Mouse (Mus musculus) forebrain, embryonic 15.5 days (tissue): Measurements from ENCODE around the gene Zcchc10. TPM values are rescaled to one million over a fixed set of nuclear protein-coding genes. Genes with fewer than 3 reads are reported as not detected.

Experiments used
- ATAC-seq: fragments of 200-750 bp; cut with Nextera tagmentation; replicated peaks from 2 replicates; pipeline ENCODE4 v1.8.0; 2017; ENCODE audit warnings: mild to moderate bottlenecking, moderate TSS enrichment, moderate library complexity
- H3K27ac ChIP-seq: fragments of 300-500 bp; sonication (generic); replicated peaks from 2 replicates; pipeline ENCODE4 v1.5.1; 2015; ENCODE audit warnings: mild to moderate bottlenecking, inconsistent platforms
- H3K27me3 ChIP-seq: fragments of 300-500 bp; sonication (generic); 2 replicates; pipeline ENCODE4 v1.6.1; 2015; ENCODE audit warnings: inconsistent platforms
- H3K36me3 ChIP-seq: fragments of 300-500 bp; sonication (generic); 2 replicates; pipeline ENCODE4 v1.6.1; 2015; ENCODE audit warnings: mild to moderate bottlenecking, inconsistent platforms
- H3K4me1 ChIP-seq: fragments of 300-500 bp; sonication (generic); 2 replicates; pipeline ENCODE4 v1.6.1; 2015; ENCODE audit warnings: inconsistent platforms
- H3K4me2 ChIP-seq: fragments of 300-500 bp; sonication (generic); replicated peaks from 2 replicates; pipeline ENCODE4 v1.6.1; 2015; ENCODE audit warnings: mild to moderate bottlenecking, inconsistent platforms
- H3K4me3 ChIP-seq: fragments of 300-500 bp; sonication (generic); 2 replicates; pipeline ENCODE4 v1.5.1; 2015; ENCODE audit warnings: mild to moderate bottlenecking, inconsistent platforms
- H3K9ac ChIP-seq: fragments of 300-500 bp; sonication (generic); replicated peaks from 2 replicates; pipeline ENCODE4 v1.6.1; 2015; ENCODE audit warnings: mild to moderate bottlenecking, inconsistent platforms
- H3K9me3 ChIP-seq: fragments of 300-500 bp; sonication (generic); 2 replicates; pipeline ENCODE4 v1.6.1; 2016; ENCODE audit warnings: inconsistent platforms
- WGBS: fragments of 180-500 bp; shearing (Covaris S2); methylation state at CpG from one replicate; pipeline ENCODE4 v1.1.7; 2015; ENCODE audit warnings: mixed read lengths; 5-methylcytosine and 5-hydroxymethylcytosine counted together
- polyA plus RNA-seq: library from polyadenylated mRNA; unstranded; fragments of >200 nt; fragmentation: Nextera tagmentation; extraction: Ambion mirVana; gene quantifications from 2 replicates; pipeline ENCODE4 v1.2.1, GENCODE M21; 2015

Gene Zcchc10
- polyA plus RNA-seq, 1 experiment from 2014 or later = 15.2 TPM

GRCm38 (mm10) chr11:53350291-53351223 is 26.1 kb downstream of the Zcchc10 start, which contains the start of gene Aff4:
TSS of gene Aff4 (plus strand) at chr11:53350833.
- Histone ChIP-seq H3K9ac (peak within 1 kb of the TSS; percentile 97), H3K36me3 (no peaks in the 10 kb centered on the region), H3K4me2 (peak within 1 kb of the TSS; percentile 67), H3K9me3 (no peaks in the 10 kb centered on the region), H3K4me3 (peak within 1 kb of the TSS; percentile 90), H3K27ac (peak within 1 kb of the TSS; percentile 98), H3K27me3 (no peaks in the 10 kb centered on the region), H3K4me1 (peaks cover 22% of the 10 kb centered on the region)
- WGBS = under 1% methylated on average over 126 of the region's 127 CpGs
- ATAC-seq = peak; percentile 96

GRCm38 (mm10) chr11:53351224-53351942 is 26.9 kb downstream of the Zcchc10 start:
- no peaks in the 10 kb centered on the region for H3K27me3 ChIP-seq
- H3K4me1 ChIP-seq = peaks cover 22% of the 10 kb centered on the region
- peak overlapping the region; percentile 98 for H3K27ac ChIP-seq
- peak; percentile 54 for ATAC-seq
- no peaks in the 10 kb centered on the region for H3K9me3 ChIP-seq
- no peaks in the 10 kb centered on the region for H3K36me3 ChIP-seq
- peak overlapping the region; percentile 97 for H3K9ac ChIP-seq
- peak overlapping the region; percentile 90 for H3K4me3 ChIP-seq
- WGBS = under 1% methylated on average over 35 of the region's 35 CpGs
- H3K4me2 ChIP-seq = peak overlapping the region; percentile 67

DNA sequence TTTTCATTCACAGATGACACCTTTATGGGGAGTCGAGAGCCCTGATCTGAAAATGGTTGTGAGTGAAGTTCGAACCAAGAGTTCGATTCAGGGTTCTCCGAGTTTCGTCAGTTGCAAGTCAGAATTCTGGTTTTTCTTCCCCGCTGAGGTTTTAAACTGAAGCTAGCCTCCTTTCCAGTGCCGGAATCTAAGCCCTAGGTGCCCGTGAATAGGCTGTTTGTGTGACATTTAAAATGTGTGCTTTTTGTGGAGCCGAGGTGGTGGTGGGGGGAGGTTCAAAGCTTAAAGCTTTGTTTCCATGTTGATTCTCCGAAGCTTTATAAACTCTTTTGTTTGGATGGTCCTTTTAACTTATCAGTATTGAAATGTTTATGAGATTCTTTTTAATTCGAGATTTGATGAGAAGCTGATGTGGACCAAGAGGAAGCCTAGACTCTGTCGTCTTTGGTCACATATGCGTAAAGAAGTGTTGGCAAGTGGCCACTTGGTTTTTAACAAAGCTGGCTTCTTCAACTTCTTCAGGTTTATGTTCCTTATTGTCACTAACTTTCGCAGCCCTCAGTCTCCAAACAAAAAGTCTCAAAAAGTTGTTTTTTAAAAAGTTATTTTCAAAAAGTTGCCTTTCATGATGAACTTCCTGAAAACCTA is 27.6 kb downstream of the Zcchc10 start:
- Histone ChIP-seq H3K36me3 (no peaks in the 10 kb centered on the region), H3K27ac (peak overlapping the region; percentile 98), H3K4me1 (peaks cover 22% of the 10 kb centered on the region), H3K4me3 (peak overlapping the region; percentile 90), H3K9me3 (no peaks in the 10 kb centered on the region), H3K27me3 (no peaks in the 10 kb centered on the region), H3K9ac (peak overlapping the region; percentile 97), H3K4me2 (peak overlapping the region; percentile 67)
- under 1% methylated on average over 14 of the region's 14 CpGs for WGBS
- no peak for ATAC-seq

DNA sequence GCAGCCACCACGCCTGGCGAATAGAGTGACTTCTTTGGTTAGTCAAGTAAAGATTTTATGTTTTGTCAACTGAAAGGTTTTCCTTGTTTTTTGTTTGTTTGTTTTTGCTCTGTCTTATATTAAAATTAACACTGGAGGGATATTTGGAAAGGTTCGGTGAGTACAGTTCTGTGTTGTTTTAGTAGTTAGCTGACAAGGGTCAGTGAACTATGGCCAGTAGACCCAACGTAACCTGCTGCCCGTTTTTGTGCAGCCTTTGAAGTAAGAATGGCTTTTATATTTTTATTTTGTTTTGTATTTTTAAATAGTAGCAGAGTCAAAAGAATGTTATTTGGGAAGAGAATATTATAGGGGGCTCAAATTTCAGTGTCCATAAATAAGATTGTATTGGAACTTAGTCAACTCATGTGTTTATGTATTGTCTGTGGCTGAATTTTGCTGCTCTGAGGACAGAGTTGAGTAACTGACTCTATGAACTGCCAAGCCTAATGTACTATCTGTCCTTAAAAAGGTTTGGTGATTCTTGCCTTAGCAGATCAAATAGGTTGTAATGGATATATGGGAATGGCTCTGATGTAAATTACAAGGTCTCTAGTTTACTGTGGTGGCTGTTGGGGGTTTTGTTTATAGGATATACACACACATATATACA is 34.2 kb downstream of the Zcchc10 start:
- ATAC-seq = no peak
- 96% methylated on average over 5 of the region's 5 CpGs for WGBS
- peaks cover 8% of the 10 kb centered on the region; the same call in 1 of the 2 replicates for H3K4me1 ChIP-seq
- H3K27ac ChIP-seq = no peak overlapping the region
- H3K4me3 ChIP-seq = no peak overlapping the region
- H3K36me3 ChIP-seq = peaks cover 4% of the 10 kb centered on the region; the same call in 1 of the 2 replicates
- no peak overlapping the region for H3K9ac ChIP-seq
- H3K9me3 ChIP-seq = no peaks in the 10 kb centered on the region
- H3K4me2 ChIP-seq = no peak overlapping the region
- H3K27me3 ChIP-seq = no peaks in the 10 kb centered on the region

GRCm38 (mm10) chr11:53367032-53367431 is 42.6 kb downstream of the Zcchc10 start:
- Histone ChIP-seq H3K27me3 (no peaks in the 10 kb centered on the region), H3K4me1 (no peaks in the 10 kb centered on the region), H3K27ac (no peak overlapping the region), H3K9me3 (no peaks in the 10 kb centered on the region), H3K4me2 (no peak overlapping the region), H3K9ac (no peak overlapping the region), H3K4me3 (no peak overlapping the region), H3K36me3 (peaks cover 25% of the 10 kb centered on the region; the same call in 1 of the 2 replicates)
- WGBS = 95% methylated on average over 2 of the region's 2 CpGs
- ATAC-seq = no peak

DNA sequence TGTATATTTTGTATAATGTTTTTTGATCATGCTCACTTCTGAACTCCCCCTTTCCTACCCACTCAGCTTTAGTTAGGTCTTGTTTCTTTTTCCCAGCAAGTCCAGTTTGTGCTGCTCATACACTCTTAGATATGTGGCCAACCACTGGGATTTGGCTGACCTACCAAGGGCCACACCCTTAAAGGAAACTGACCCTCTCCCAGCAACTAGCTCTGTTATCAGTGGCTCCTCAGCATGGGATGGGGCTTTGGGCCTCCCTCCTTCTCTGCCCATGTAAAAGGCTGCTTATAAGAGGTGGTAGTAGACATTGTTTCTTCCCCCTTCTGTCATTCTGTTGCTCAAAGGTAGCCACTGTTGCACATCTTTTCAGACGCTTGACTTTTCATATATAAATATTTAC is 54.4 kb downstream of the Zcchc10 start:
- Histone ChIP-seq H3K4me3 (no peak overlapping the region), H3K9ac (no peak overlapping the region), H3K4me2 (no peak overlapping the region), H3K4me1 (no peaks in the 10 kb centered on the region), H3K9me3 (no peaks in the 10 kb centered on the region), H3K27me3 (no peaks in the 10 kb centered on the region), H3K27ac (no peak overlapping the region), H3K36me3 (peaks cover 48% of the 10 kb centered on the region)
- 100% methylated on average over 1 of the region's 1 CpGs for WGBS
- no peak for ATAC-seq

Other genes starting within 250 kb of the Zcchc10 start
- gene Hspa4, start 24.2 kb upstream of the Zcchc10 start, polyA plus RNA-seq = 51.8 and 54.7 TPM in 2 replicates
- 60.9 and 70.8 TPM in 2 replicates for gene Aff4, start 26.2 kb downstream of the Zcchc10 start, polyA plus RNA-seq
- not detected in 2 replicates for gene Leap2, start 98.5 kb downstream of the Zcchc10 start, polyA plus RNA-seq
- 589 and 615 TPM in 2 replicates for gene Uqcrq, start 106.2 kb downstream of the Zcchc10 start, polyA plus RNA-seq
- 3.3 and 4.0 TPM in 2 replicates for gene Gdf9, start 106.3 kb downstream of the Zcchc10 start, polyA plus RNA-seq
- 0.08 TPM in 1 of 2 replicates, not detected in the other for gene Gm10447, start 132.4 kb downstream of the Zcchc10 start, polyA plus RNA-seq
- gene Shroom1, start 132.5 kb downstream of the Zcchc10 start, polyA plus RNA-seq = 1.6 and 2.3 TPM in 2 replicates
- gene Gm9837, start 145.8 kb downstream of the Zcchc10 start, polyA plus RNA-seq = not detected in 2 replicates
- 0.50 TPM in 1 of 2 replicates, not detected in the other for gene Gm9945, start 155.5 kb downstream of the Zcchc10 start, polyA plus RNA-seq
- 1.8 and 1.9 TPM in 2 replicates for gene Sowaha, start 155.6 kb downstream of the Zcchc10 start, polyA plus RNA-seq
- gene Sept8, start 194.6 kb downstream of the Zcchc10 start, polyA plus RNA-seq = 21.6 and 23.1 TPM in 2 replicates
- gene Kif3a, start 242.7 kb downstream of the Zcchc10 start, polyA plus RNA-seq = 262 and 280 TPM in 2 replicates